Mouse (Mus musculus): ENCODE data around the gene Gjb5. TPM values are rescaled to one million over a fixed set of nuclear protein-coding genes. Genes with fewer than 3 reads are reported as not detected.

The Gjb5 gene
- polyA plus RNA-seq, 1 experiment from 2014 or later = 0.06 TPM

DNA sequence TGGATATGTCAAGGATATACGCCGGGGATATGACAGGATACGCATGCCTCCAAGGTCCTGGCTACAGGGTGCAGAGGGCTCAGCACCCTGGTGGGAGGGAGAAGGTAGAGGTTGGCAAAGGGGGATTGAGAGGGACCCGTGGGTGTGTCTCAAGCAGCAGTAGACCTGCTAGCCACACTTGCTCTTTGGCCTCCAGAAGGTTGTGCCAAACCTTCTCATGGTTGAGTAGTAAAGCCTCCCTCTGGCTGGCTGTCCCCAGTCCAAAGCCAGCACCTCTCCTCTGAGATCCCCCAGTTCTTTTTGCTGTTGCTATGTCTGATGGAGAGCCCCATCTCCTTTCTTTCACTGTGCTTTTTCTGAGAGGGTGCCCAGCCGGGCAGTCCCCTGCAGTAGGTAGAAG, 32.7 kb downstream of the Gjb5 start:
- H3K9ac ChIP-seq = no peak overlapping the region
- ATAC-seq (ENCODE audit: low read depth) (no peak), DNase-seq (no peak)
- H3K36me3 ChIP-seq = no peaks in the 10 kb centered on the region
- no peak overlapping the region for H3K27ac ChIP-seq
- H3K9me3 ChIP-seq (replicated peaks) = no peaks in the 10 kb centered on the region
- no peak overlapping the region for H3K4me2 ChIP-seq
- H3K4me3 ChIP-seq (replicated peaks) = no peak overlapping the region
- WGBS (ENCODE audit: insufficient replicate concordance) = 71% methylated on average over 5 of the region's 5 CpGs
- 0 out of 2 replicates have a peak, but pooled peaks cover 3% of the 10 kb centered on the region for H3K4me1 ChIP-seq (replicated peaks)
- H3K27me3 ChIP-seq = peaks cover 40% of the 10 kb centered on the region

GRCm38 (mm10) chr4:127324759-127325158, 33.2 kb downstream of the Gjb5 start:
- H3K27ac ChIP-seq = no peak overlapping the region
- 6% methylated on average over 6 of the region's 6 CpGs for WGBS (ENCODE audit: insufficient replicate concordance)
- no peaks in the 10 kb centered on the region for H3K4me1 ChIP-seq (replicated peaks)
- ATAC-seq (ENCODE audit: low read depth) (peak; percentile 60; the same call in 1 of the 2 replicates), DNase-seq (peak; percentile 42)
- H3K4me3 ChIP-seq (replicated peaks) = no peak overlapping the region
- no peaks in the 10 kb centered on the region for H3K9me3 ChIP-seq (replicated peaks)
- H3K4me2 ChIP-seq = no peak overlapping the region
- peaks cover 35% of the 10 kb centered on the region for H3K27me3 ChIP-seq
- H3K36me3 ChIP-seq = no peaks in the 10 kb centered on the region
- no peak overlapping the region for H3K9ac ChIP-seq

- ATAC-seq (ENCODE audit: low read depth) = no peak
- H3K27ac ChIP-seq = no peak overlapping the region
- H3K27me3 ChIP-seq = peaks cover 30% of the 10 kb centered on the region
- no peaks in the 10 kb centered on the region for H3K9me3 ChIP-seq (replicated peaks)
- no peaks in the 10 kb centered on the region for H3K4me1 ChIP-seq (replicated peaks)
- H3K4me3 ChIP-seq (replicated peaks) = no peak overlapping the region
- H3K36me3 ChIP-seq = no peaks in the 10 kb centered on the region
- no peak overlapping the region for H3K9ac ChIP-seq
- no peak for DNase-seq
- no peak overlapping the region for H3K4me2 ChIP-seq
- 68% methylated on average over 10 of the region's 10 CpGs for WGBS (ENCODE audit: insufficient replicate concordance)
Observed at GRCm38 (mm10) chr4:127324296-127324695, 33.7 kb downstream of the Gjb5 start.

GRCm38 (mm10) chr4:127323651-127324050, 34.3 kb downstream of the Gjb5 start:
- no peak overlapping the region for H3K9ac ChIP-seq
- peaks cover 25% of the 10 kb centered on the region for H3K27me3 ChIP-seq
- H3K4me1 ChIP-seq (replicated peaks) = no peaks in the 10 kb centered on the region
- no peak for DNase-seq
- H3K4me2 ChIP-seq = no peak overlapping the region
- WGBS (ENCODE audit: insufficient replicate concordance) = 65% methylated on average over 3 of the region's 3 CpGs
- H3K36me3 ChIP-seq = no peaks in the 10 kb centered on the region
- no peak overlapping the region for H3K27ac ChIP-seq
- ATAC-seq (ENCODE audit: low read depth) = no peak
- H3K9me3 ChIP-seq (replicated peaks) = no peaks in the 10 kb centered on the region
- H3K4me3 ChIP-seq (replicated peaks) = no peak overlapping the region

DNA sequence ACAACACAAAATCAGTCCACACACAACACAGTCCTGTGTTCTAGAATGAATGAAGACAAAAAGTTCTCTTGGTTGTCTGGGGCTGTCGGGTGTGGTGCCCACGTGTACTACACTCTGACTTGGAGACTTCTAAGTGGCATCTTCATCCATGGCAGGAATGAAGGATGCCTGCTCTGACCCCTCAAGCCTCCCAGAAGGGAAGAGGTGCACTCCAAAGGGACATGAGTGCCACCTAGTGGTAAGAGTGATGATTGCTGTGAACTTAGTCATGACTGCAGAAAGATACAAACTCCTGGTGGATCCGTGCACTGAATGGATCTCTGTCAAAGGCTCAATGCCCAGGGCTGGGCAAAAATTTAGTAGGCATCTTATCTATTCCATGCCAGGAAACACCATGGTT, 38.4 kb downstream of the Gjb5 start:
- H3K4me3 ChIP-seq (replicated peaks) = no peak overlapping the region
- H3K27me3 ChIP-seq = 0 out of 2 replicates have a peak, but pooled peaks cover 4% of the 10 kb centered on the region
- H3K4me2 ChIP-seq = no peak overlapping the region
- no peaks in the 10 kb centered on the region for H3K4me1 ChIP-seq (replicated peaks)
- 2% methylated on average over 3 of the region's 3 CpGs for WGBS (ENCODE audit: insufficient replicate concordance)
- no peaks in the 10 kb centered on the region for H3K9me3 ChIP-seq (replicated peaks)
- ATAC-seq (ENCODE audit: low read depth) (no peak), DNase-seq (peak; percentile 19)
- H3K27ac ChIP-seq = no peak overlapping the region
- no peak overlapping the region for H3K9ac ChIP-seq
- no peaks in the 10 kb centered on the region for H3K36me3 ChIP-seq

- Histone ChIP-seq H3K9me3 (replicated peaks) (no peaks in the 10 kb centered on the region), H3K27ac (no peak overlapping the region), H3K27me3 (peaks cover 27% of the 10 kb centered on the region), H3K36me3 (no peaks in the 10 kb centered on the region), H3K4me2 (no peak overlapping the region), H3K4me1 (replicated peaks) (no peaks in the 10 kb centered on the region), H3K9ac (no peak overlapping the region), H3K4me3 (replicated peaks) (no peak overlapping the region)
- ATAC-seq (ENCODE audit: low read depth) (no peak), DNase-seq (no peak)
- WGBS (ENCODE audit: insufficient replicate concordance) = 42% methylated on average over 4 of the region's 4 CpGs
Observed at GRCm38 (mm10) chr4:127317143-127317542, 40.8 kb downstream of the Gjb5 start.

GRCm38 (mm10) chr4:127315753-127316152, 42.2 kb downstream of the Gjb5 start:
- no peak for ATAC-seq (ENCODE audit: low read depth)

GRCm38 (mm10) chr4:127314585-127314984, 43.4 kb downstream of the Gjb5 start:
- no peaks in the 10 kb centered on the region for H3K4me1 ChIP-seq (replicated peaks)
- no peak overlapping the region for H3K4me3 ChIP-seq (replicated peaks)
- 51% methylated on average over 9 of the region's 9 CpGs for WGBS (ENCODE audit: insufficient replicate concordance)
- no peaks in the 10 kb centered on the region for H3K9me3 ChIP-seq (replicated peaks)
- no peak overlapping the region for H3K9ac ChIP-seq
- no peak for DNase-seq
- H3K27ac ChIP-seq = no peak overlapping the region
- H3K36me3 ChIP-seq = no peaks in the 10 kb centered on the region
- no peak for ATAC-seq (ENCODE audit: low read depth)
- peaks cover 28% of the 10 kb centered on the region for H3K27me3 ChIP-seq
- H3K4me2 ChIP-seq = peak overlapping the region; percentile 66; the same call in 1 of the 2 replicates

More at GRCm38 (mm10) chr4:127315753-127316152, 42.2 kb downstream of the Gjb5 start:
- no peaks in the 10 kb centered on the region for H3K4me1 ChIP-seq (replicated peaks)
- no peak overlapping the region for H3K9ac ChIP-seq
- H3K27me3 ChIP-seq = peaks cover 28% of the 10 kb centered on the region
- no peak for DNase-seq
- H3K27ac ChIP-seq = no peak overlapping the region
- no peaks in the 10 kb centered on the region for H3K36me3 ChIP-seq
- no peak overlapping the region for H3K4me3 ChIP-seq (replicated peaks)
- H3K9me3 ChIP-seq (replicated peaks) = no peaks in the 10 kb centered on the region
- no peak overlapping the region for H3K4me2 ChIP-seq
- WGBS (ENCODE audit: insufficient replicate concordance) = 71% methylated on average over 8 of the region's 8 CpGs

DNA sequence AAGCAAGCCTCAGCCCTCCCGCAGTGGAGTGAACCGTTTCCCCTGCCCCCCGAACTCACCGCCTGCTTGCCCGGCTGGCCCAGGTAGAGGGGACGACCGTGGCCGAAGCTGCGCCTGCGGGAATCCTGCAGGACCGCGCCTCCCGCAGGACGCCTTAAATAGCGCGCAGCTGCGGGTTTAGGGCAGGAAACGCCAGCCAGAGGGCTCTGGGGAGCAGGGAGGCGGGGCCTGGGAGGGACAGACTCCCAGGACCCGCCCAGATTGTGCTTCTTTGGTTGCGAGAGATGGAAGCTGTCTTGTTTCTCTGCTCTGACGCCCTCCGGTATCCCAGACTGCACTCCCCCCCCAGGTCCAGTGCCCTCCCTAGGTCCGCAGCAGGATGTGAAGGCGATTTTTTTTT, 44.1 kb downstream of the Gjb5 start, which contains the start of gene Gja4:
Gja4 (minus strand) TSS at position 179 of the 400 bp plus-strand sequence.
- under 1% methylated on average over 25 of the region's 25 CpGs for whole genome bisulfite sequencing (ENCODE audit: insufficient replicate concordance)
- H3K4me3 ChIP-seq (replicated peaks) = peak within 1 kb of the TSS; percentile 45
- peak; percentile 65; the same call in 1 of the 2 replicates for ATAC-seq (ENCODE audit: low read depth)
- peaks cover 28% of the 10 kb centered on the region for H3K27me3 ChIP-seq
- peak; percentile 15 for DNase-seq
- H3K9ac ChIP-seq = no peak within 1 kb of the TSS
- no peaks in the 10 kb centered on the region for H3K36me3 ChIP-seq
- H3K9me3 ChIP-seq (replicated peaks) = no peaks in the 10 kb centered on the region
- no peaks in the 10 kb centered on the region for H3K4me1 ChIP-seq (replicated peaks)
- peak within 1 kb of the TSS; percentile 66 for H3K4me2 ChIP-seq
- H3K27ac ChIP-seq = no peak within 1 kb of the TSS

DNA sequence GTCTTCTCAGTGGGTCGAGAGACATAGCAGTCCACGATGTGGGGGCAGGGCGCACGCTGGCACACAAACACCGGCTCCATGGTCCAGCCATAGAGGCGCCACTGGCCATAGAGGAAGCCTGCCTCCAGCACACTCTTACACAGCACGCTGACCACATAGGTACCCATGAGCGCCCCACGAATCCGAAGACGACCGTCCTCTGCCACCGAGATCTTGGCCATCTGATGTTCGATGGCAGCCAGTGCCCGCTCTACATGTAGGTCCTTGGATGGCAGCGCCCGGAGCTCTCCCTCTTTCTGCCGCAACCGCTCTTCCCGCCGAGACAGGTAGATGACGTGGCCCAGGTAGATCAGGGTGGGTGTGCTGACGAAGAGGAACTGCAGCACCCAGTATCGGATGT, 45.6 kb downstream of the Gjb5 start:
- H3K27me3 ChIP-seq = peaks cover 28% of the 10 kb centered on the region
- no peak overlapping the region for H3K4me2 ChIP-seq
- WGBS (ENCODE audit: insufficient replicate concordance) = 55% methylated on average over 24 of the region's 24 CpGs
- no peaks in the 10 kb centered on the region for H3K9me3 ChIP-seq (replicated peaks)
- H3K4me3 ChIP-seq (replicated peaks) = no peak overlapping the region
- no peak overlapping the region for H3K9ac ChIP-seq
- no peak for DNase-seq
- no peaks in the 10 kb centered on the region for H3K4me1 ChIP-seq (replicated peaks)
- H3K27ac ChIP-seq = no peak overlapping the region
- no peaks in the 10 kb centered on the region for H3K36me3 ChIP-seq
- ATAC-seq (ENCODE audit: low read depth) = no peak

GRCm38 (mm10) chr4:127311561-127311960, 46.4 kb downstream of the Gjb5 start:
- H3K27me3 ChIP-seq = peaks cover 28% of the 10 kb centered on the region
- 59% methylated on average over 9 of the region's 9 CpGs for WGBS (ENCODE audit: insufficient replicate concordance)
- no peak overlapping the region for H3K4me3 ChIP-seq (replicated peaks)

DNA sequence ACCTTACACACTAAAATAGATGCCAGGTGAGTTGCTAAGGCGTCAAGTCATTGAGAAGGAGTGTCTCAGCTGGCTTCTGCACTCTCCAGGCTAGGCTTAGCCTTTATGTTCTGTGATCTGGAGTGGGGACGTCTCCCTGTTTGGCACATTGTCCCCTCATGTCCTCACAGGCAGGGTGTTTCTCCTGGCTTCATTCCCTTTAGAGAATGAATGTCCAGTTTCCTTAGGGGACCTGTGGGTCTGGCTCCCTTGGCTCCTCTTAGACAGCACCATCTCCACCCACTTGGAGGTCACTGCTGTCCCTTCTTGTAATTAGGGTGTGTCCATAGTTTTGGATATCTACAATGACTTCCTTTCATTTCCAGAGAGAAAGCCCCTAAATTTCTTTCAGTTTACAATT, 51.1 kb downstream of the Gjb5 start:
- Histone ChIP-seq H3K27me3 (no peaks in the 10 kb centered on the region), H3K27ac (no peak overlapping the region), H3K36me3 (no peaks in the 10 kb centered on the region), H3K4me2 (no peak overlapping the region), H3K4me3 (replicated peaks) (no peak overlapping the region), H3K9ac (no peak overlapping the region), H3K9me3 (replicated peaks) (no peaks in the 10 kb centered on the region), H3K4me1 (replicated peaks) (no peaks in the 10 kb centered on the region)
- DNase-seq (no peak), ATAC-seq (ENCODE audit: low read depth) (no peak)
- 51% methylated on average over 2 of the region's 2 CpGs for WGBS (ENCODE audit: insufficient replicate concordance)

More at GRCm38 (mm10) chr4:127311561-127311960, 46.4 kb downstream of the Gjb5 start:
- no peaks in the 10 kb centered on the region for H3K4me1 ChIP-seq (replicated peaks)
- no peak overlapping the region for H3K4me2 ChIP-seq
- H3K9me3 ChIP-seq (replicated peaks) = no peaks in the 10 kb centered on the region
- no peaks in the 10 kb centered on the region for H3K36me3 ChIP-seq
- H3K27ac ChIP-seq = no peak overlapping the region
- DNase-seq = no peak
- no peak for ATAC-seq (ENCODE audit: low read depth)
- no peak overlapping the region for H3K9ac ChIP-seq
